Mouse (Mus musculus) c-Kit-negative CD71-positive TER-119-positive erythroid progenitor cells, embryonic 14.5 days (primary cell): ENCODE results near the gene Dok1.

Experiments
- DNase-seq: peaks from one replicate; pipeline ENCODE4 v3.0.0-alpha.2; 2013; ENCODE audit warnings: low read depth, low spot score

Dok1 gene

GRCm38 (mm10) chr6:83033249-83034185, at the start of gene Dok1, which contains the start of gene Loxl3:
Gene Dok1, minus strand, starts transcription at chr6:83033471.
Gene Loxl3, plus strand, starts transcription at chr6:83034173.
- DNase-seq = peak; percentile 68

- DNase-seq = no peak
Measured at GRCm38 (mm10) chr6:83080210-83080609, 46.9 kb upstream of the Dok1 start.

DNA sequence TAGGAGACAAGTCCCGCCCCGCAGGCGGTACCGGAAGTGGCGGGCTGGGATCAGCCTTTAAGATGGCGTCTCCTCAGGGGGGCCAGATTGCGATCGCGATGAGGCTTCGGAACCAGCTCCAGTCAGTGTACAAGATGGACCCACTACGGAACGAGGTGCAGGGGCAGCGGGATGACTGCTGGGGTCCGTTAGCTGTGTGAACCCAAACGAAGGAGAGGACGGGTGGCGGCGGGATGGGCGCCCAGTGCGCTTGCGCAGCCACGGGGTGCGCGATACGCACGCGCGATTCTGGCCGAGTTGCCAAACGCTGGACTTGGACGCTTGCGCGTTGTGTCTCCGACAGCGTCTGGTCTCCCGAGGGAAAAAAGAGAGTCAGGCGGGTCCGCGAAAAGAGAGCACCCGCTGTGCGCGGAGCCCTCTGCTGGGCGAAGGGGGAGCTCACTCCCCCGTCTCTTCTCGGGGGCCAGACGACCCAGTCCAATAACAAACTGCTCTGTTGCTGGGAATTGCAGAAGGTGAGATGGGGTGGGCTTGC, 45.1 kb upstream of the Dok1 start:
- DNase-seq = peak; percentile 99

- DNase-seq = no peak
Measured at GRCm38 (mm10) chr6:83077630-83078323, 44.5 kb upstream of the Dok1 start, which contains the start of gene Pcgf1. Gene Pcgf1, plus strand, starts transcription at chr6:83077869.

GRCm38 (mm10) chr6:83074979-83075378, 41.7 kb upstream of the Dok1 start:
- no peak for DNase-seq

DNA sequence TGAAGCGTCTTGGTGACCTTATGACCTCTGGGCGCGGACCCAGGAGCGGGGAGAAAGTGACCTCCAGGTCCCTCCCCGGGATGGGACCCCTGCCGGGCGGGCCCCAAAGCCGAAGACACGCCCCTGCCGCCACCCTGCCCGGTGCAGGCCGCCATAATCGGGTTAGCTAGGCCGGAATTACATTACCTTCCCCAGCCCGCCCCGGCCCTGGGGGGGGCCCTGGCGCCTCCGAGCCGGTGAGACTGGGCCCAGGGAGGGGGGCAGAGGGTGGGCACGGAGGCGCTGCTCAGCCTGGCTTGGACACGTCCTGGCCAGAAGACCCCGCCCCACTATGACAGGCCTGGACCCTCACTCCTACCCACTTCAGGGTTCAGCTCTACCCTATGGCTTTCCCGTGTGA, 37.9 kb upstream of the Dok1 start:
- DNase-seq = no peak

DNA sequence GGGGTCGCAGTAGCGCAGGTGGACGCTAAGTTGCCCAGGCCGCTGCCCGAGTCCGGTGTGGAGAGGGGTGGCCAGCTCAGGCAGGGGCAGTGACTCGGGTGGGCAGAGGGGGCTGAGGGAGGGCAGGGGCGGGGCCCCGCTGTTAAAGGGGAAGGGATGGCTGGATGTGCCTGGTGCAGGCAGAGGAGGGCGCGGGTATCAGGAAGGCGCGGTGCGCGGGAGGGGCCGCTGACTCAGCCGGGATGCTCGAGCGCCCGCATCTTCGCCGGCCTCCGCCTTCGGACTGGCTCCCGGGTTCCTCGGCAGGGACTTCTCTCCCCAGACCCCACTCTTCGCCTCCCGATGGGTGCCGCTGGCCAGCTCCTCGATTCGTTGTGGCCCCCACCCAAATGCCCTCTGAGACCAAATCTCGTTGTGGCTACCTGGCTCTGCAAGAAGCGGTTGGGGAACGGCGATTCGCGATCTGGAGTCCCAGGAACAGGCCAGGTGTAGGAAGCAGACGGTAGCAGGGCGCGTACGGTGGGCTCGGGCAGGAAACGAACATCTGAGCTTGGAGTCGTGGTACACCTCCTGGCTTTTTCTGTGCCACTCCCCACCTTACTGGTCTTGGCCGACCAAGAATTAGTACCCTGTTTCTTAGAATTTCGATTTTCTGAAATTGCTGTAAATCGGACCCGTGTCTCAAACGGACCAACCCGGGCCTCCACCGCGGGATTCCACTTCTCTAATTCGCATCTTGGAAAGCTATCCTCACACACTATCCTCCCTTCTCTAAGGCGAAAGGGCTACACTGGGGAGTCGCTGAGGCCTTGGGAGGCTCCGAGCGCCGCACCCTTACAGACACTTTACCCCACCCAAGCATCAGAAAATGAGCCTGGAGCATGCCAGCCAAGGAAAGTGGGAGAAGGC, 37.3 kb upstream of the Dok1 start:
- no peak for DNase-seq

GRCm38 (mm10) chr6:83070247-83070310, 36.8 kb upstream of the Dok1 start, which contains the start of gene Tlx2:
Gene Tlx2, minus strand, starts transcription at chr6:83070293.
- no peak for DNase-seq

DNA sequence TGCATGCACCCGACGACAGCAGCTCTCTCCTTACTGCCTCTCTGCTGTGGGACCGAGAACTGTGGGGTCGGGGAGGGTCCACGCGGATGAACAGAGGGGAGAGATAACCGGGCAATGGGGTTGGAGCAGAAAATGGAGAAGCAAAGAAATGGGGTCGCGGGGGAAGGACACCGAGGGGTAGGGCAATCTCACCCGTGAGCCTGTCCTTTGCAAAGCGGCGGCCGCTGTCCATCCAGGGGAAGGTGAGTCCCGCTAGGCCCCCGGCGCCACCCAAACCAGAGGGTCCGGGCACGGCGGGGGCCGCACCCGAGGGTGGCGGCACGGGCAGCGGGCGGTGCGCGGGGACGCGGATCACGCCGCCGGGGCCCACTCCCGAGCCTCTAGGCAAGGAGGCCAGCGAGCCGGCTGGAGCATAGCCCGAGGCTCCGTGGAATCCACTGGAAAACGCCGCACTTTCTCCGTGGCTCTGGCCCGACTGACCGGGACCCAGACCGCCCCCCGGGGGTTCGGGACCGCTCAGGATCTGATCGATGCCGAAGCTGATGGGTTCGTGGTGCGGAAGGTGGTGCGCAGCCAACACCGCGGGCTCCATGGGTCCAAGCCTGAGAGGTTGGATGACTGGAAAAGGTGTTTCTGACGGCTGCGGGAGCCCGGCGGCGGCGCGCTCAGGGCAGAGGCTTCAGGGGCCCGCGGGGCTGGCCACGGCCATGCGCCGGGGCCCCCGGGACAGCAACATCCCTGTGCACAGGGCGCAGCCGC, 36.4 kb upstream of the Dok1 start:
- DNase-seq = no peak

GRCm38 (mm10) chr6:83068706-83069487, 35.6 kb upstream of the Dok1 start:
- no peak for DNase-seq

DNA sequence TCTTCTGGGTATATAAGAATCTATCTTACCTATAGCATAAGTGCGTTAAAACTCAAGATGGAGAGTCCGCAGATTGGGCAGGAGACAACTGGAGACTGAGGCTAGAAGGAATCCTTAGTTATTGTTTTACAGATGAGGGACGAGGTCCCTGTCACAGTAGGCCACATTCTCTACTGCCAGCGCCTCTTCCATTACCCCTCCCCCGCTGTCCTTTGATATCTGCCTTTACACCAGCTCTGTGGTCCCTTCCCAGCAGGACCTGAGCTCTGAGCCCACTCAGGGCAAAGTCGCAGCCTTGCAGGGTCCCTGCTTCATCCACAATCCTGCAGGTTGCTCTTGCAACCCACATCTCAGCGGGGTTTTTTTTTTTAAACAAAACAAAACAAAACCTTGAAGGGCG, 35.0 kb upstream of the Dok1 start:
- no peak for DNase-seq

DNA sequence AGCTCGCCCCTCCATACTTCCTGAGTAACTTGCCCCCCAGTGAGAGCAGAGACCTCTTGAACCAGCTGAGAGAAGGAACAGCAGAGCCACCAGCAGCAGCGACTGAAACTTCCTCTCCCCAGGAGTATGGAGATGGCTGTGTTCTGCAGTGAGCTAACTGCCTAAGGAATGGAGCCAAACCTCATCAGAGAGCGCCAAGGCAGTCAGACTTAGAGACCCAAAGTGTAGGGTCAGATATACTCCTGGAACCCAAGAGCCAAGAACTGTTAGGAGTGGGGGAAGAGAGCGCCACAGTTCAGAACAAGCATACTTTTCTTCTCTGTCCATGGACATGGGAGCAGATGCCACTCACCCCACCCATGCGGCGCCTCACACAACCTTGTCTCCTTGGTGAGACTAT, 33.2 kb upstream of the Dok1 start:
- no peak for DNase-seq

DNA sequence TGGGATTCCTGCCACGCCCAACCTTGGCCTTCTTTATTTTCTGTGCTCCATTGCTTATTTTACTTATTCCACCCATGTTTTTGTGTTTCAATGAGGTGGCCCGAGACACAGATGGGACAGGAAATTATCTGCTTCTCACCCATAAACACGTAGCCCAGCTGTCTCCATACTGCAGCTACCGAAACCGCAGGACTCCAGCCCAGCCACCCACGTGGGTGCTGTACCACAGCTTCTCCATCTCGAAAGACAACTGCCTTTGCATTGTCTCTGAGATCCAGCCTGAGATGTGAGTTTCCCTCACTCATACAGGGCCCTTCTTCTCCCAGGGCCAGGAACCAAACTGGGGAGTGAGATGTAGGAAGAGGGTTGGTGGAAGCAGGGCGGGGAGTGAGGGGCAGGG, 32.7 kb upstream of the Dok1 start:
- no peak for DNase-seq

- no peak for DNase-seq
Measured at GRCm38 (mm10) chr6:83058725-83059124, 25.5 kb upstream of the Dok1 start.

DNA sequence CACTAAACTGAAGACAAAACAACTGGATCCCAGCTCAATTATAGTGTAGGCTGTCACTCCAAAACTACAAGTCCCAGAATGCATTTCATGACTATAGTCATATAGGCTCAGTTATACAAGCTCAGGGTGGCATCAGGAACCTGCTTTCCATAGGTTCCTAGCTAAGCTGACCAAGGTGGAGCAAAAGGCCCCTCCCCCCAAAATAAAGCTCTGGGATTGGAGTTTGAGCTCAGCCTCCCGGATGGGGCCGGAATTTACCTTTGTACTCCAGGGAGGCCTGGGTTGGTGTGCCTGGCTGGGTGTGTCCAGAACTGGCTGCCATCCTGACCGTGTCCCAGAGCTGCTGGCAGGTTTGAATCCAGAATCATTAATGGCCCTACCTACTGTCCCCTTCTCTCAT, 24.5 kb upstream of the Dok1 start, which contains the start of gene Dqx1:
Dqx1 (plus strand) TSS at position 55 of the 400 bp plus-strand sequence.
- DNase-seq = no peak

DNA sequence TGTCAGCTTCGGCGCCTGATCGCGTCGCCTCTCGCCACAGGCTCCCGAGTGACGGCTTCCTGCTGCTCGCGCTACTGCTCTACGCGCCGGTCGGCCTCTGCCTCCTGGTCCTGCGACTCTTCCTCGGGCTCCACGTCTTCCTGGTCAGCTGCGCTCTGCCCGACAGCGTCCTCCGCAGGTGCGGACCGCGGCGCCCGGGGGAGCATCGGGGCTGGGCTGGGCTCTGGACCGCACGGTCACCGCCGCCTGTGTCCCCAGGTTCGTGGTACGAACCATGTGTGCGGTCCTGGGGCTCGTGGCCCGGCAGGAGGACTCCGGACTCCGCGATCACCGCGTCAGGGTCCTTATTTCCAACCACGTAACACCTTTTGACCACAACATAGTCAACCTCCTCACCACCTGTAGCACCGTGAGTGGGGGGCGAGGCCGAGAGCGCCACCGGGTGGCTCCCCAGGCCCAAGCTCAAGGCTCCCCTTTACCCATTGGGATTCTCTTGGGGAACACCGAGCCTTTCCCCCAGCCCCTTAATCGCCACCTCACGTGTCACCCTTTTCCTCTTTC, 21.7 kb upstream of the Dok1 start, which contains the start of gene Htra2:
Htra2 (minus strand) TSS at position 403 of the 561 bp plus-strand sequence.
- no peak for DNase-seq

GRCm38 (mm10) chr6:83054074-83054851, 21.0 kb upstream of the Dok1 start, which contains the start of gene Aup1:
Gene Aup1, plus strand, starts transcription at chr6:83054521.
- DNase-seq = peak; percentile 93

DNA sequence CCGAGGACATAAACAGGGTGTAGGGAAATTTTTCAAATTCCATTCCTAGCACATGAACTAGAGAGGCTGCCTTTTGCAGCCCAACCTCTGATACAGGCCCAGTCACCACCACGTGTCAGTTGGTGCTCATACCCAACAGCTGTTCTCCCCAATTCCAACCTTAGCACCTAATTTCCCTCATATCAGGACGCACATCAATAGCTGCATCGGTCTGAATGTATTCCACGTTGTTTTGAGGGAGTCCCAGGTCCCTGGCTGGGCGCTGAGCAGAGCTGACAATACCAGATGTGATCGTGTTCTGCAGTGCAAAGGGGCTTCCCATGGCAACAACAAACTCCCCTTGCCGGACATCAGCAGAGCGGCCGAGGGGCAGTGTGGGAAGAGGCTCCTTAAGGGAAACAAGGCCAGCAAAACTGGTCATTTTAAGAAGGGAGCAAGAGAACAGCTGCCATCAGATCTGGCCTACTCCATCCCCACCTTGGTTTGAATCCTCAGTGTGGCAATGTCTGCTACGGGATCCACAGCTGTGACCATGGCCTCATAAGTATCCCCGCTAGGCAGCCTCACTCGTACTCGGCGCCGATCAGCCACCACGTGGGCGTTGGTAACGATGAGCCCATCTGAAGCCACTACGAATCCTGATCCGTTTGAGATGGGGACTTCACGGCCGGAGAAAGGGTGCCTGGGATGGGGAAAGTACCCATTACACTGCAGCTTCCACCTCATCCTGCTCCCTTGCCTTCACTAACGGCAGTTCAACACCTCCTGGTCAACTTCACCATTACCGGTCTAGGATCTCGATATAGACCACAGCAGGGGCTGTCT, 20.1 kb upstream of the Dok1 start:
- DNase-seq = no peak
